Mouse (Mus musculus): ENCODE measurements around the gene Gm28305. TPM values are rescaled to one million over a fixed set of nuclear protein-coding genes. Genes with fewer than 3 reads are reported as not detected.

Gm28305 gene
- polyA plus RNA-seq (2015; fragmentation: Nextera tagmentation; extraction: Ambion mirVana), result not detected in 2 replicates

DNA sequence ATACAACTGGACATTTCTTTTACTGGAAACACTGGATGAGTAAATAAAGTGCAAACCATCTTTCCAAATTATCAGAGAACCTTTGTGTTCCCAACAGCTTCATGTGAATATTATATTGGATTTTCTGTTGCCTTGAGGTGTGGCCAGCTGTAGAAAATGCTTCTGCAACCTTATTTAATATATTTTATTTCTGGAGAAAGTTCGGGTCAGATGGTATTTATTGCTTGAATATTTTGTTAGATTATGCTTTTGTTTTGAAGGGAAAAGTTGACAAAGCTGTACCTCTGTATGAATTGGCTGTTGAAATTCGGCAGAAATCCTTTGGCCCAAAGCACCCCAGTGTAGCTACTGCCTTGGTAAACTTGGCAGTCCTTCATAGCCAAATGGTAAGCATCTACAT lies at the start of gene Gm28305:
TSS of gene Gm28305 (plus strand) at position 301 of the 400 bp plus-strand sequence.
- peaks cover 53% of the 10 kb centered on the region for H3K36me3 ChIP-seq
- 66% methylated on average over 2 of the region's 2 CpGs for WGBS
- no peak within 1 kb of the TSS for H3K9ac ChIP-seq
- no peak within 1 kb of the TSS for H3K4me3 ChIP-seq
- no peak within 1 kb of the TSS for H3K4me2 ChIP-seq
- peaks cover 2% of the 10 kb centered on the region for H3K4me1 ChIP-seq
- no peak within 1 kb of the TSS for H3K27ac ChIP-seq
- H3K9me3 ChIP-seq, result no peaks in the 10 kb centered on the region
- no peak for ATAC-seq (ENCODE audit: insufficient number of reproducible peaks, insufficient read depth, low FRiP score, low TSS enrichment, low read depth)
- no peaks in the 10 kb centered on the region for H3K27me3 ChIP-seq

DNA sequence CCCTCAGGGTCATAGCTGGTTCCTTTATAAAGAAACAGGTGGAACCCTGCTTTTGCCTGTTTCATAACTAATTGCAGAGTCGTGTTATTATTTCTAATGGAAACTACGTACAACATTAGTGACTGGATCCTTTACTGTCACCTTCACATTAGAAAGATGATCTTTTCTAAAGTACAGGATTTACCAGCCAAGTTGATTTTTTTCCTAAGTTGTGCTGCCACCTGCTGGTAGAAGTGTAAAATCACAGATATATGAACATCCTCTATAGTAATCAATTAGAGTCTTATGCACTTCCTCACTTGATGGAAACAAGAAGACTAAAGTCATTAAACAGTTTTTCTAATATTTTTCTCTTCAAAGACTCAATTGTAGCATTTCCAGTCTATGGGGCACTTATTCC lies 44.0 kb upstream of the Gm28305 start:
- WGBS, result 5% methylated on average over 2 of the region's 2 CpGs
- H3K9ac ChIP-seq, result no peak overlapping the region
- H3K4me1 ChIP-seq, result no peaks in the 10 kb centered on the region; the same call in 1 of the 2 replicates
- no peak overlapping the region for H3K4me2 ChIP-seq
- ATAC-seq (ENCODE audit: insufficient number of reproducible peaks, insufficient read depth, low FRiP score, low TSS enrichment, low read depth), result no peak
- no peaks in the 10 kb centered on the region for H3K9me3 ChIP-seq
- no peak overlapping the region for H3K27ac ChIP-seq
- no peak overlapping the region for H3K4me3 ChIP-seq
- H3K36me3 ChIP-seq, result no peaks in the 10 kb centered on the region
- no peaks in the 10 kb centered on the region; the same call in 1 of the 2 replicates for H3K27me3 ChIP-seq

- peaks cover 10% of the 10 kb centered on the region for H3K4me1 ChIP-seq
- no peaks in the 10 kb centered on the region; the same call in 1 of the 2 replicates for H3K27me3 ChIP-seq
- no peaks in the 10 kb centered on the region for H3K9me3 ChIP-seq
- H3K36me3 ChIP-seq, result peaks cover 3% of the 10 kb centered on the region; the same call in 1 of the 2 replicates
- no peak overlapping the region for H3K4me3 ChIP-seq
- H3K27ac ChIP-seq, result no peak overlapping the region
- 46% methylated on average over 3 of the region's 3 CpGs for WGBS
- ATAC-seq (ENCODE audit: insufficient number of reproducible peaks, insufficient read depth, low FRiP score, low TSS enrichment, low read depth), result no peak
- no peak overlapping the region for H3K4me2 ChIP-seq
- no peak overlapping the region for H3K9ac ChIP-seq
Observed at GRCm38 (mm10) chr9:104000601-104001000, 39.9 kb upstream of the Gm28305 start.

GRCm38 (mm10) chr9:104001921-104002859 lies 38.3 kb upstream of the Gm28305 start, which contains the start of gene Nphp3:
TSS of gene Nphp3 (plus strand) at chr9:104002544.
- H3K4me1 ChIP-seq, result peaks cover 10% of the 10 kb centered on the region
- H3K27ac ChIP-seq, result peak within 1 kb of the TSS; percentile 93
- peak within 1 kb of the TSS; percentile 64 for H3K4me2 ChIP-seq
- no peaks in the 10 kb centered on the region for H3K9me3 ChIP-seq
- peaks cover 15% of the 10 kb centered on the region for H3K36me3 ChIP-seq
- H3K27me3 ChIP-seq, result no peaks in the 10 kb centered on the region; the same call in 1 of the 2 replicates
- peak within 1 kb of the TSS; percentile 72 for H3K4me3 ChIP-seq
- H3K9ac ChIP-seq, result peak within 1 kb of the TSS; percentile 79
- ATAC-seq (ENCODE audit: insufficient number of reproducible peaks, insufficient read depth, low FRiP score, low TSS enrichment, low read depth), result peak; percentile 98
- WGBS, result under 1% methylated on average over 54 of the region's 55 CpGs

DNA sequence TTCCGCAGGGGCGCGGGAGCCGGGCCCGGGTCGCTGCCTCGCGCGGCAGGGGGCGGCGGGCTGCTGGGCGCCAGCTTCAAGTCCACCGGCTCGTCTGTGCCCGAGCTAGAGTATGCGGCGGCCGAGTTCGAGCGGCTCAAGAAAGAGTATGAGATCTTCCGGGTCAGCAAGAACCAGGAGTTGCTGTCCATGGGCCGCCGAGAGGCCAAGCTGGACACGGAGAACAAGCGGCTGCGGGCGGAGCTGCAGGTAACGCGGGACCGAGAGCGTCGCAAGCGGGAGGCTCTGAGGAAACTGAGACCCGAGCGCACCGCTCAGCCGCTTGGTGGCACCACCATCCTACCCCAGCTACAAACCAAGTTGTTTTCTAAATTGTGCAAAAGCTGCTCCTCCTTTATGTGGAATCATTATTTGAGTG lies 37.5 kb upstream of the Gm28305 start:
- WGBS, result under 1% methylated on average over 37 of the region's 37 CpGs
- peak; percentile 26 for ATAC-seq (ENCODE audit: insufficient number of reproducible peaks, insufficient read depth, low FRiP score, low TSS enrichment, low read depth)

DNA sequence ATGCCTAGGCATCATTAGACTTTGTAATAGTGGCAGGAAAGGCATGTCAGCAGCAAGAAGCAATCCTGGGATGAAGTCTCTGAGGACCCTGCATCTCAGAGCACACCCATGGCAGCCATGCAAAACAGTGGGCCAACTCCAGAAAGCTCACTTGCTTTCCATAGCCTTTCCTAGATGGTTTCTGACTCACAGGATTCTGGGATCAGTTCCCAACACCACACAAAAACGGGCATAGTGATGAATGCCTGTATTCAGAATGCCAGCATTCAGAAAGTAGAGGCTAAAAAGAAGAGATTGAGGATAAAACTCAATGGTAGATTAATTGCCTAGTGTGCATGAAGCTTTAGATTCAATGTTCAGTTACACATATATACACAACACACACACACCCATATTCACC lies 25.9 kb upstream of the Gm28305 start:
- H3K27me3 ChIP-seq, result no peaks in the 10 kb centered on the region
- no peak overlapping the region for H3K4me3 ChIP-seq
- no peak overlapping the region for H3K9ac ChIP-seq
- no peak overlapping the region for H3K27ac ChIP-seq
- H3K9me3 ChIP-seq, result no peaks in the 10 kb centered on the region
- no peak overlapping the region for H3K4me2 ChIP-seq
- H3K4me1 ChIP-seq, result no peaks in the 10 kb centered on the region
- 84% methylated on average over 1 of the region's 1 CpGs for WGBS
- ATAC-seq (ENCODE audit: insufficient number of reproducible peaks, insufficient read depth, low FRiP score, low TSS enrichment, low read depth), result no peak
- H3K36me3 ChIP-seq, result peaks cover 73% of the 10 kb centered on the region

More for the DNA sequence above, 37.5 kb upstream of the Gm28305 start:
- Histone ChIP-seq H3K27me3 (no peaks in the 10 kb centered on the region; the same call in 1 of the 2 replicates), H3K4me3 (peak overlapping the region; percentile 72), H3K4me2 (peak overlapping the region; percentile 64), H3K9ac (peak overlapping the region; percentile 79), H3K36me3 (peaks cover 19% of the 10 kb centered on the region), H3K27ac (peak overlapping the region; percentile 93), H3K9me3 (no peaks in the 10 kb centered on the region), H3K4me1 (peaks cover 10% of the 10 kb centered on the region)

- WGBS, result 90% methylated on average over 10 of the region's 10 CpGs
- no peaks in the 10 kb centered on the region for H3K9me3 ChIP-seq
- H3K27ac ChIP-seq, result no peak overlapping the region
- no peak for ATAC-seq (ENCODE audit: insufficient number of reproducible peaks, insufficient read depth, low FRiP score, low TSS enrichment, low read depth)
- H3K36me3 ChIP-seq, result peaks cover 88% of the 10 kb centered on the region
- H3K9ac ChIP-seq, result no peak overlapping the region
- no peaks in the 10 kb centered on the region for H3K4me1 ChIP-seq
- no peak overlapping the region for H3K4me3 ChIP-seq
- no peak overlapping the region for H3K4me2 ChIP-seq
- H3K27me3 ChIP-seq, result no peaks in the 10 kb centered on the region
Observed at GRCm38 (mm10) chr9:104021026-104021425, 19.4 kb upstream of the Gm28305 start.

DNA sequence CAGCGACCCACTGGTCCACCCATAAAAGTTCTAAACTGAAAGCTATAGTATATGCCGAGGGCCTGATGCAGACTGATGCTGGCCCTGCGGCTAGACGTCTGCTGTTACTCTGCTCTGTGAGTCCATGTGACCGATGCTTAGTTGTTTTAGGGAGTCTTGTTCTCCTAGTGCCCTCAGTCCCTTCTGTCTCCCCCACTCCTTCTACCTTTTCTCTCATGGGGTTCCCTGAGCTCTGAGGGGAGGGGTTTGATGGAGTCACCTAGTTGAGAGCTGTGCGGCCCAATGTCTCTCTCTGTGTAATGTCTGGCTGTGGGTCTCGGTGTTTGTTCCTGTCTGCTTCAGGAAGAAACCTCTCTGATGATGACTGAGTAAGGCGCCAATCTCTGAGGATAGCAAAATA lies 13.3 kb upstream of the Gm28305 start:
- Histone ChIP-seq H3K4me2 (no peak overlapping the region), H3K9ac (no peak overlapping the region), H3K4me1 (no peaks in the 10 kb centered on the region), H3K9me3 (no peaks in the 10 kb centered on the region), H3K36me3 (peaks cover 71% of the 10 kb centered on the region), H3K4me3 (no peak overlapping the region), H3K27ac (no peak overlapping the region), H3K27me3 (no peaks in the 10 kb centered on the region)
- 96% methylated on average over 8 of the region's 8 CpGs for WGBS
- no peak for ATAC-seq (ENCODE audit: insufficient number of reproducible peaks, insufficient read depth, low FRiP score, low TSS enrichment, low read depth)

DNA sequence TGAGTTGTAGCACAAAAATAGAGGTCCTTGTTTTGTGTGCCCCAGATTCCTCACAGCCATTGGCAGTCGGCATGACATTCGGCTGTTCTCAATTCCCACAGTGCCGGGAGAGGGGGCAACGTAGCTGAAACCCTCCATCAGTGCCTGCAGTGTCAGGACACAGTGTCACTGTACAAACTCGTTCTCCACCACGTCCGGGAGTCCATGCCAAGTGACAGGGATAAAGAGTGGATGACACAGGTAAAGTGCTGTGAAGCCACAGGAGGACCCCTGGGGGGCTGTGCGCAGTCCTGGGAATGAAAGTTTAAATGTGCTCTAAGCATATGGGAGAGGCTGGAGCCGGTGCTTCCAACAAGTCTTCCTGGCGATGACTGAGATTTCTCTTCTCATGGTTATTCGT lies 10.6 kb upstream of the Gm28305 start:
- Histone ChIP-seq H3K27ac (no peak overlapping the region), H3K4me2 (no peak overlapping the region), H3K4me1 (no peaks in the 10 kb centered on the region), H3K4me3 (no peak overlapping the region), H3K27me3 (no peaks in the 10 kb centered on the region), H3K9me3 (no peaks in the 10 kb centered on the region), H3K36me3 (peaks cover 62% of the 10 kb centered on the region), H3K9ac (no peak overlapping the region)
- 84% methylated on average over 11 of the region's 11 CpGs for WGBS
- no peak for ATAC-seq (ENCODE audit: insufficient number of reproducible peaks, insufficient read depth, low FRiP score, low TSS enrichment, low read depth)

- WGBS, result 89% methylated on average over 8 of the region's 8 CpGs
- H3K27ac ChIP-seq, result no peak overlapping the region
- no peak overlapping the region for H3K9ac ChIP-seq
- no peak overlapping the region for H3K4me2 ChIP-seq
- ATAC-seq (ENCODE audit: insufficient number of reproducible peaks, insufficient read depth, low FRiP score, low TSS enrichment, low read depth), result no peak
- peaks cover 6% of the 10 kb centered on the region for H3K4me1 ChIP-seq
- no peaks in the 10 kb centered on the region for H3K9me3 ChIP-seq
- peaks cover 60% of the 10 kb centered on the region for H3K36me3 ChIP-seq
- no peaks in the 10 kb centered on the region for H3K27me3 ChIP-seq
- H3K4me3 ChIP-seq, result no peak overlapping the region
Observed at GRCm38 (mm10) chr9:104034231-104034630, 6.2 kb upstream of the Gm28305 start.

DNA sequence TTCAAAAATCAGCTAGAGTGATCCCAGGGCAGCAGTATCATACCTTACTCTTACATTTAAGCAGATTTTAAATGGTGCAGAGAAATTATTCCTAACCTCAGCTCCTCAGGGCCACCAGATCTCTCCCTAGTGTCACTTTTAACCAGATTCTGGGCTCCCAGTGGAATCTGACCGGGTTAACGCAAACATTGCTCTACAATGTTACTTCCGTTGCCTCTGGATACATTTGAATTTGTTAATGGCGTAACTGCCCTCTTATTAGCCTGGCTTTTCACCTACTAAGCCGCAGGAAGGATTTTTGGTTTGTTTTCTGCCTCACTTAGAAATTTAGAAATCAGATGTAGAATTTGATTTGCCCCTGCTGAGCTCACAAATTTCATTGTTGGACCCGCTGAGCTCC lies 5.7 kb upstream of the Gm28305 start:
- Histone ChIP-seq H3K4me2 (0 out of 2 replicates have a peak overlapping the region, but pooled peaks have one; percentile 7), H3K4me1 (peaks cover 6% of the 10 kb centered on the region), H3K27me3 (no peaks in the 10 kb centered on the region), H3K9ac (no peak overlapping the region), H3K27ac (no peak overlapping the region), H3K9me3 (no peaks in the 10 kb centered on the region), H3K36me3 (peaks cover 62% of the 10 kb centered on the region), H3K4me3 (no peak overlapping the region)
- WGBS, result 66% methylated on average over 6 of the region's 6 CpGs
- no peak for ATAC-seq (ENCODE audit: insufficient number of reproducible peaks, insufficient read depth, low FRiP score, low TSS enrichment, low read depth)
